Mouse (Mus musculus) frontal cortex, adult (tissue): ENCODE results near the gene Hmga1b.
A peak's percentile ranks its signal among the peaks of the same experiment; 100 is the strongest.
"Not testable (repeated sequence)": the region's sequence is repeated elsewhere in the genome, so short reads cannot be mapped to it uniquely, and the experiment has no call there.

Experiments
- ATAC-seq: cut with Nextera tagmentation; 2 replicates; pipeline ENCODE4 v1.9.2; 2017; ENCODE audit warnings: mild to moderate bottlenecking, moderate library complexity, mixed read lengths; ENCODE audit not compliant: low TSS enrichment

Gene Hmga1b

GRCm38 (mm10) chr11:120783426-120784063 lies 21.0 kb downstream of the Hmga1b start:
- 0 out of 2 replicates have a peak, but pooled peaks have one; percentile 14 for ATAC-seq

GRCm38 (mm10) chr11:120784064-120784791 lies 21.6 kb downstream of the Hmga1b start, which contains the start of the genes Rfng and Gps1:
TSS of gene Rfng (minus strand) at chr11:120784207.
TSS of gene Gps1 (plus strand) at chr11:120784272.
- peak; percentile 81 for ATAC-seq

GRCm38 (mm10) chr11:120785145-120785544 lies 22.6 kb downstream of the Hmga1b start:
- ATAC-seq, result no peak

GRCm38 (mm10) chr11:120788460-120788859 lies 25.9 kb downstream of the Hmga1b start:
- not testable (repeated sequence) for ATAC-seq

- ATAC-seq, result no peak
Observed at GRCm38 (mm10) chr11:120789355-120789754, 26.8 kb downstream of the Hmga1b start.

- ATAC-seq, result no peak
Observed at GRCm38 (mm10) chr11:120789810-120790209, 27.2 kb downstream of the Hmga1b start.

GRCm38 (mm10) chr11:120792652-120793051 lies 30.1 kb downstream of the Hmga1b start:
- no peak for ATAC-seq

- peak; percentile 83 for ATAC-seq
Observed at GRCm38 (mm10) chr11:120795756-120796613, 33.4 kb downstream of the Hmga1b start, which contains the start of gene Dus1l. TSS of gene Dus1l (minus strand) at chr11:120796403.

- ATAC-seq, result no peak
Observed at GRCm38 (mm10) chr11:120796614-120796946, 34.0 kb downstream of the Hmga1b start.

- ATAC-seq, result no peak
Observed at GRCm38 (mm10) chr11:120798244-120798643, 35.6 kb downstream of the Hmga1b start.

- ATAC-seq, result no peak
Observed at GRCm38 (mm10) chr11:120799316-120799890, 36.8 kb downstream of the Hmga1b start.

- ATAC-seq, result peak; percentile 76
Observed at GRCm38 (mm10) chr11:120800061-120800904, 37.7 kb downstream of the Hmga1b start.

- ATAC-seq, result no peak
Observed at GRCm38 (mm10) chr11:120804274-120804673, 41.7 kb downstream of the Hmga1b start.

- no peak for ATAC-seq
Observed at GRCm38 (mm10) chr11:120804769-120805168, 42.2 kb downstream of the Hmga1b start.

- no peak for ATAC-seq
Observed at GRCm38 (mm10) chr11:120805375-120806298, 43.0 kb downstream of the Hmga1b start.

- no peak for ATAC-seq
Observed at GRCm38 (mm10) chr11:120808010-120808409, 45.4 kb downstream of the Hmga1b start.

GRCm38 (mm10) chr11:120812068-120812467 lies 49.5 kb downstream of the Hmga1b start:
- no peak for ATAC-seq
